Mouse (Mus musculus): ENCODE data around the gene Vmn1r233.

GRCm38 (mm10) chr17:21008382-21009331 lies 12.4 kb upstream of the Vmn1r233 start, which contains the start of gene Zfp160:
- TF ChIP-seq CTCF (conservative IDR thresholded peaks at IDR 0.05; ENCODE audit: low read length): no peak
- TF ChIP-seq POU5F1 (IDR thresholded peaks at IDR 0.05; ENCODE audit: borderline replicate concordance, low read length): no peak
- no peak for TF ChIP-seq NANOG (IDR thresholded peaks at IDR 0.05; ENCODE audit: borderline replicate concordance, low read length)
